Mouse (Mus musculus): Measurements from ENCODE around the gene Msl1. TPM values are rescaled to one million over a fixed set of nuclear protein-coding genes. Genes with fewer than 3 reads are reported as not detected.

The Msl1 gene
- 27.3 and 30.7 TPM in 2 replicates for total RNA-seq (2012; rRNA removed)
- total RNA-seq (2014; rRNA removed): 25.9 and 26.4 TPM in 2 replicates
- polyA plus RNA-seq (2012; ENCODE audit: insufficient read length, low read depth): 57.1 and 58.1 TPM in 2 replicates

DNA sequence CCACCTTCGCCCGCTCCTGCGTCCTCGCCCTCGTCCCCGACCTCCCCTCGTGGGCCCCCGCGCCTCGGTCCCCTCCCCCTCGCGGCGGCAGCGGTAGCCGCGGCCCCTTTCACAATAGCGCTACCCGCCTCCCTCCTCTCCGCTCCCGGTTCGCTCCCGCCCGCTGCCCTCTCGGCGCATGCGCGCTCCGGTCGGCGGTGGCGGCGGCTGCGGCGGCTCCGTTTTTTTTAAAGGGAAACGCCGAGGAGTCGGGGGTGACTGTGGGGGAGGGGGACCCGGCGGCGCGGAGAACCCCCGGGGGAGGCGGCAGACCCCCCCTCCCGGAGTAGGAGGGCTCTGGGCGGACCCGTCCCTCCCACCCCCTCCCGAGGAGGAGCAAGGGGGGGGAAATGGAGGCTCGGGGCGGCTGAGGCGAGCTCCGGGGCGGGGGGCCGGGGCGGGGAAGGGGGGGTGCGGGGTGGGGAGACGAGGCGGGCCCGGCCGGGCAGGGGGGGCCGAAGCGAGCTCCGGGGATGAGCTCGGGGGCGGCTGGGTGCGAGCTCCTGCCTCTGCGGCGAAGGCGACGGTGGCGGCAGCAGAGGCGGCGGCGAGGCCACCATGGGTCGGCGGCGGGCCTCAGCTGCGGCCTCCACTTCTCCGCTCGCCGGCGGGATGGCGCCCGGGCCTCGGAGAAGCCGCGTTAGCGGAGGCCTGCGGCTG is at the start of gene Msl1:
TSS of gene Msl1 (plus strand) at position 502 of the 699 bp plus-strand sequence.
- dilution Hi-C loops (cut with MboI; ENCODE audit: extremely low pct_ligation_motif_present, extremely low pct_unique_long_range_greater_than_20kb, low sequenced_read_pairs) (no loop called here), in situ Hi-C loops (cut with MboI; ENCODE audit: low pct_ligation_motif_present, low pct_unique_long_range_greater_than_20kb, low sequenced_read_pairs) (no loop called here)
- H3K4me1 ChIP-seq (ENCODE audit: control insufficient read depth in 1 of 2, insufficient read depth in 2 of 2): peaks cover 6 to 53% of the 10 kb centered on the region in 2 experiments
- no peaks in the 10 kb centered on the region for H3K9me3 ChIP-seq (replicated peaks; ENCODE audit: low read length)
- peaks cover 29% of the 10 kb centered on the region for H3K79me2 ChIP-seq (replicated peaks; ENCODE audit: control insufficient read depth, extremely low read depth, insufficient read depth, poor library complexity, severe bottlenecking)
- peak; percentile 85 for DNase-seq (ENCODE audit: extremely low read depth)
- H3K27ac ChIP-seq (ENCODE audit: insufficient read depth, low read depth): peak within 1 kb of the TSS; percentile 94
- H3K36me3 ChIP-seq (replicated peaks in 1 of 2; ENCODE audit: control insufficient read depth in 1 of 2, insufficient read depth in 1 of 2, low read length in 1 of 2): peaks cover 11 to 25% of the 10 kb centered on the region in 2 experiments
- peak within 1 kb of the TSS; percentile 79 for H3K4me2 ChIP-seq (ENCODE audit: insufficient read depth, low read depth, poor library complexity, severe bottlenecking)
- TF ChIP-seq TCF12 (IDR thresholded peaks at IDR 0.05; ENCODE audit: low read depth, low read length) (peak; percentile 55; the same call in 1 of the 2 replicates), POLR2A (IDR thresholded peaks at IDR 0.05; ENCODE audit: low read depth, low read length) (peak; percentile 77; the same call in 1 of the 2 replicates), JUND (conservative IDR thresholded peaks at IDR 0.05; ENCODE audit: low read depth, low read length) (no peak), ETS1 (conservative IDR thresholded peaks at IDR 0.05; ENCODE audit: low read depth, low read length) (no peak), ELF1 (IDR thresholded peaks at IDR 0.05; ENCODE audit: low read depth, low read length) (peak; percentile 51), SIN3A (IDR thresholded peaks at IDR 0.05; ENCODE audit: low read length) (no peak), MAX (IDR thresholded peaks at IDR 0.05; ENCODE audit: low read length) (no peak), SMC3 (IDR thresholded peaks at IDR 0.05; ENCODE audit: low read depth, low read length) (no peak), CHD2 (IDR thresholded peaks at IDR 0.05; ENCODE audit: low read length) (peak; percentile 81), HCFC1 (IDR thresholded peaks at IDR 0.05; ENCODE audit: low read depth, low read length) (peak; percentile 60), ZMIZ1 (IDR thresholded peaks at IDR 0.05; ENCODE audit: low read depth, low read length) (no peak; the same call in none of the 2 replicates), NRF1 (IDR thresholded peaks at IDR 0.05; ENCODE audit: low read depth, low read length) (peak; percentile 91), KAT2A (IDR thresholded peaks at IDR 0.05; ENCODE audit: insufficient replicate concordance, low read length) (0 out of 2 replicates have a peak, but pooled peaks have one; percentile 27), ZKSCAN1 (IDR thresholded peaks at IDR 0.05; ENCODE audit: borderline replicate concordance, low read depth, low read length) (no peak), MEF2A (IDR thresholded peaks at IDR 0.05; ENCODE audit: borderline replicate concordance, low read depth, low read length) (peak; percentile 28; the same call in 1 of the 2 replicates), RAD21 (IDR thresholded peaks at IDR 0.05; ENCODE audit: low read depth, low read length) (no peak), IRF4 (IDR thresholded peaks at IDR 0.05; ENCODE audit: low read depth, low read length) (peak; percentile 33; the same call in 1 of the 2 replicates), MXI1 (IDR thresholded peaks at IDR 0.05; ENCODE audit: low read depth, low read length) (0 out of 2 replicates have a peak, but pooled peaks have one; percentile 26), ZNF384 (IDR thresholded peaks at IDR 0.05; ENCODE audit: low read depth, low read length) (peak; percentile 91), JUN (IDR thresholded peaks at IDR 0.05; ENCODE audit: insufficient read depth, low read depth, low read length) (no peak), MAZ (IDR thresholded peaks at IDR 0.05; ENCODE audit: low read depth, low read length) (peak; percentile 92), TBP (conservative IDR thresholded peaks at IDR 0.05; ENCODE audit: low read depth, low read length) (no peak), NELFE (IDR thresholded peaks at IDR 0.05; ENCODE audit: low read depth, low read length) (peak; percentile 11), UBTF (IDR thresholded peaks at IDR 0.05; ENCODE audit: low read depth, low read length) (peak; percentile 78)
- H3K9ac ChIP-seq (ENCODE audit: insufficient read depth, low read depth): peak within 1 kb of the TSS; percentile 100
- H3K4me3 ChIP-seq (replicated peaks in 1 of 3; ENCODE audit: low read depth in 2 of 3, low read length in 2 of 3, poor library complexity in 1 of 3): peak within 1 kb of the TSS; percentile 77 to 81 (median 79)
- no peaks in the 10 kb centered on the region for H3K27me3 ChIP-seq (replicated peaks)

Measured in CH12.LX (cell line).